Mouse (Mus musculus): Measurements from ENCODE around the gene Tango6. TPM values are rescaled to one million over a fixed set of nuclear protein-coding genes. Genes with fewer than 3 reads are reported as not detected.

The Tango6 gene
- polyA plus RNA-seq, 1 experiment from 2014 or later: 5.8 TPM

GRCm38 (mm10) chr8:106710002-106710401 is 27.1 kb downstream of the Tango6 start:
- Histone ChIP-seq H3K9ac (replicated peaks; ENCODE audit: low read depth, low read length) (no peak overlapping the region), H3K27ac (ENCODE audit: low read depth, low read length) (no peak overlapping the region), H3K4me1 (ENCODE audit: control insufficient read depth, insufficient read depth, low read length) (no peaks in the 10 kb centered on the region), H3K36me3 (ENCODE audit: control insufficient read depth, insufficient read depth, low read length) (no peaks in the 10 kb centered on the region), H3K9me3 (ENCODE audit: control insufficient read depth, low read length) (no peaks in the 10 kb centered on the region), H3K27me3 (ENCODE audit: control insufficient read depth, insufficient read depth, low read length) (no peaks in the 10 kb centered on the region), H3K4me3 (ENCODE audit: low read depth, low read length) (no peak overlapping the region), H3K4me2 (ENCODE audit: low read depth, low read length) (no peak overlapping the region)
- ATAC-seq (ENCODE audit: low read depth): no peak
- 100% methylated on average over 2 of the region's 2 CpGs for WGBS

GRCm38 (mm10) chr8:106712487-106712886 is 29.6 kb downstream of the Tango6 start:
- Histone ChIP-seq H3K27ac (ENCODE audit: low read depth, low read length) (no peak overlapping the region), H3K27me3 (ENCODE audit: control insufficient read depth, insufficient read depth, low read length) (no peaks in the 10 kb centered on the region), H3K4me2 (ENCODE audit: low read depth, low read length) (no peak overlapping the region), H3K9me3 (ENCODE audit: control insufficient read depth, low read length) (no peaks in the 10 kb centered on the region), H3K4me3 (ENCODE audit: low read depth, low read length) (no peak overlapping the region), H3K36me3 (ENCODE audit: control insufficient read depth, insufficient read depth, low read length) (no peaks in the 10 kb centered on the region), H3K4me1 (ENCODE audit: control insufficient read depth, insufficient read depth, low read length) (no peaks in the 10 kb centered on the region), H3K9ac (replicated peaks; ENCODE audit: low read depth, low read length) (no peak overlapping the region)
- ATAC-seq (ENCODE audit: low read depth): no peak
- WGBS: 84% methylated on average over 3 of the region's 3 CpGs

GRCm38 (mm10) chr8:106714297-106714696 is 31.4 kb downstream of the Tango6 start:
- 83% methylated on average over 4 of the region's 4 CpGs for WGBS
- H3K9ac ChIP-seq (replicated peaks; ENCODE audit: low read depth, low read length): no peak overlapping the region
- H3K36me3 ChIP-seq (ENCODE audit: control insufficient read depth, insufficient read depth, low read length): no peaks in the 10 kb centered on the region
- H3K27ac ChIP-seq (ENCODE audit: low read depth, low read length): no peak overlapping the region
- no peak for ATAC-seq (ENCODE audit: low read depth)
- H3K4me2 ChIP-seq (ENCODE audit: low read depth, low read length): no peak overlapping the region
- no peaks in the 10 kb centered on the region for H3K27me3 ChIP-seq (ENCODE audit: control insufficient read depth, insufficient read depth, low read length)
- no peaks in the 10 kb centered on the region for H3K9me3 ChIP-seq (ENCODE audit: control insufficient read depth, low read length)
- no peak overlapping the region for H3K4me3 ChIP-seq (ENCODE audit: low read depth, low read length)
- H3K4me1 ChIP-seq (ENCODE audit: control insufficient read depth, insufficient read depth, low read length): peaks cover 4% of the 10 kb centered on the region; the same call in 1 of the 2 replicates

DNA sequence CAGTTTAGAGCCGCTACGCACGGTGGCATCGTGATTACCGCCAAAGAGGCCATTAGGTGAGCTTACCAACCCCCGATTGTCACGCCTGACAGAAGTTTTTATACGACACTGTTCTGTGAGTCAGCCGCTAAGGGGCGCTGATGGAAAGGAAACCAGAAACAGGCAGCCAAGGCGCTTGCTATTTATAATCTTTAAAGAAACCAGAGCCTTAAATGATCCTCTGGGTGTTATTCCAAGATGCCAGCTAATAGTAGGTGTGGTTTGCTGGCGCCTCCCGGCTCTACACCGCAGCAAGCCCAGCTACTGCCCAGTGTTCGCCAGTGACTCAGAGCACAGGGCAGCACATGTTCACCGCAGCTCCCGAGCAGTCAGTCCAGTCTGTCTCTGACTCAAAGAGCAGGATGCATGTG is 35.2 kb downstream of the Tango6 start:
- H3K4me2 ChIP-seq (ENCODE audit: low read depth, low read length): peak overlapping the region; percentile 38; the same call in 1 of the 2 replicates
- H3K4me1 ChIP-seq (ENCODE audit: control insufficient read depth, insufficient read depth, low read length): peaks cover 4% of the 10 kb centered on the region; the same call in 1 of the 2 replicates
- ATAC-seq (ENCODE audit: low read depth): peak; percentile 66
- no peaks in the 10 kb centered on the region for H3K36me3 ChIP-seq (ENCODE audit: control insufficient read depth, insufficient read depth, low read length)
- no peak overlapping the region for H3K27ac ChIP-seq (ENCODE audit: low read depth, low read length)
- no peak overlapping the region for H3K4me3 ChIP-seq (ENCODE audit: low read depth, low read length)
- WGBS: 18% methylated on average over 17 of the region's 17 CpGs
- H3K9me3 ChIP-seq (ENCODE audit: control insufficient read depth, low read length): no peaks in the 10 kb centered on the region
- H3K27me3 ChIP-seq (ENCODE audit: control insufficient read depth, insufficient read depth, low read length): no peaks in the 10 kb centered on the region
- peak overlapping the region; percentile 41; the same call in 1 of the 2 replicates for H3K9ac ChIP-seq (replicated peaks; ENCODE audit: low read depth, low read length)

- Histone ChIP-seq H3K27ac (ENCODE audit: low read depth, low read length) (no peak overlapping the region), H3K9ac (replicated peaks; ENCODE audit: low read depth, low read length) (no peak overlapping the region), H3K9me3 (ENCODE audit: control insufficient read depth, low read length) (no peaks in the 10 kb centered on the region), H3K4me1 (ENCODE audit: control insufficient read depth, insufficient read depth, low read length) (peaks cover 4% of the 10 kb centered on the region; the same call in 1 of the 2 replicates), H3K4me2 (ENCODE audit: low read depth, low read length) (no peak overlapping the region), H3K4me3 (ENCODE audit: low read depth, low read length) (no peak overlapping the region), H3K36me3 (ENCODE audit: control insufficient read depth, insufficient read depth, low read length) (no peaks in the 10 kb centered on the region), H3K27me3 (ENCODE audit: control insufficient read depth, insufficient read depth, low read length) (no peaks in the 10 kb centered on the region)
- WGBS: 74% methylated on average over 8 of the region's 8 CpGs
- ATAC-seq (ENCODE audit: low read depth): no peak
Measured at GRCm38 (mm10) chr8:106720921-106721320, 38.1 kb downstream of the Tango6 start.

DNA sequence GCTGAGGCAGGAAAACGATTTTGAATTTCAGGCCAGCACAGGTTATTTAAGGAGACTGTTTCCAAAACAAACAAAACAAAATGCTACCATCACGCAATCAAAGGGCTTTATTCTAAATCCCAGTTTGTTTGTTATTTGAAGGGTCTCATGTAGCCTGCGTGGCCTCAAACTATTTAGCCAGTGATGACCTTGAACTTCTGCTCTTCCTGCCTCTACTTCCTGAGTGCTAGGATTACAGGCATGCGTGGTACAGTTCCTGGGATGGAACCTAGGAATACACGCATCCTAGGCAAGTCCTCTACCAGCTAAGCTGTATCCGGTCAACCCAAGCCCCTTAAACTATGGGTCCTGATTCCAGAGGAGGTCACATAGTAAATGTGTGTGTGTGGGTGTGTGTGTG is 39.6 kb downstream of the Tango6 start:
- Histone ChIP-seq H3K4me2 (ENCODE audit: low read depth, low read length) (no peak overlapping the region), H3K27ac (ENCODE audit: low read depth, low read length) (no peak overlapping the region), H3K9ac (replicated peaks; ENCODE audit: low read depth, low read length) (no peak overlapping the region), H3K4me3 (ENCODE audit: low read depth, low read length) (no peak overlapping the region), H3K36me3 (ENCODE audit: control insufficient read depth, insufficient read depth, low read length) (no peaks in the 10 kb centered on the region), H3K9me3 (ENCODE audit: control insufficient read depth, low read length) (no peaks in the 10 kb centered on the region), H3K27me3 (ENCODE audit: control insufficient read depth, insufficient read depth, low read length) (no peaks in the 10 kb centered on the region), H3K4me1 (ENCODE audit: control insufficient read depth, insufficient read depth, low read length) (peaks cover 7% of the 10 kb centered on the region; the same call in 1 of the 2 replicates)
- WGBS: 87% methylated on average over 6 of the region's 6 CpGs
- ATAC-seq (ENCODE audit: low read depth): no peak

DNA sequence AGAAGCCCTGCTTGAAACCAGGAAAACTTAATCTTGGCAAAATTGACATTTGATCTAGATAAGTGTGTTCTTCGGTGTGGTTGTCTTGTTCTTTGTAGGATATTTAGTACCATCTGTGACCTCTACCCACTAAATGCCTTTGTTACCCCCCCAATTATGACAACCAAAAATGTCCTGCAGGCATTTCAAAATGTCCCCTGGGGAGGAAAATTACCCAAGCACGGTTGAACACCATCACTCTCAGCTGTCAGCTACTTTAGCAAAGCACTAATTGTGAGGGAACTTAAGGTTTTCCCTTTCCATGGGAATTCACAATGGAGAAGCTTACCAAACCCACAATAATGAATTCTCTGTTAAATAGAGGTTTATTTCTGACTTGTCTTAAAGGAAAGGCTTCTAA is 41.1 kb downstream of the Tango6 start:
- 12% methylated on average over 2 of the region's 2 CpGs for WGBS

DNA sequence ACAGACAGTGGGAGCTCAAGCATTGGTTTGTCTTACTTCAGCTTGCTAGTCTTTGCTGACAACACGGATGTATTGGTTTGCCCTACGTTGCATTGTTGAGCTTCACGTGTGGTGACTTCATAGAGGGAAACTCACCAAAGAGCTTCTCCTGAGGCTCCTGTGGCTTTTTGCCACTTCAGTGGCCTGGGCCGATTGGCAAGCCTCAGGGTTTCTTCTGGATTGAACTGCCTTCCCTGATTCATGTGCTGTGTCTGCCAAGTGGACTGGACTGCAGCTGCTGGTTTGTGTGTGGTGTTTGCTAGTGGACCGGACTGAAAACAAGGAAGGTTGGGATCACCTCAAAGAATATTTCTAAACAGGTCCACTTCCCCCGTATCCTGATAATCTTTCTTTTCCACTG is 43.7 kb downstream of the Tango6 start:
- no peak overlapping the region for H3K4me2 ChIP-seq (ENCODE audit: low read depth, low read length)
- no peak for ATAC-seq (ENCODE audit: low read depth)
- no peak overlapping the region for H3K9ac ChIP-seq (replicated peaks; ENCODE audit: low read depth, low read length)
- 79% methylated on average over 6 of the region's 6 CpGs for WGBS
- H3K4me1 ChIP-seq (ENCODE audit: control insufficient read depth, insufficient read depth, low read length): peaks cover 6% of the 10 kb centered on the region; the same call in 1 of the 2 replicates
- no peaks in the 10 kb centered on the region for H3K36me3 ChIP-seq (ENCODE audit: control insufficient read depth, insufficient read depth, low read length)
- H3K27ac ChIP-seq (ENCODE audit: low read depth, low read length): no peak overlapping the region
- H3K9me3 ChIP-seq (ENCODE audit: control insufficient read depth, low read length): no peaks in the 10 kb centered on the region
- H3K4me3 ChIP-seq (ENCODE audit: low read depth, low read length): no peak overlapping the region
- H3K27me3 ChIP-seq (ENCODE audit: control insufficient read depth, insufficient read depth, low read length): no peaks in the 10 kb centered on the region

More for the DNA sequence above, 41.1 kb downstream of the Tango6 start:
- Histone ChIP-seq H3K36me3 (ENCODE audit: control insufficient read depth, insufficient read depth, low read length) (no peaks in the 10 kb centered on the region), H3K4me1 (ENCODE audit: control insufficient read depth, insufficient read depth, low read length) (peaks cover 6% of the 10 kb centered on the region; the same call in 1 of the 2 replicates), H3K27me3 (ENCODE audit: control insufficient read depth, insufficient read depth, low read length) (no peaks in the 10 kb centered on the region), H3K27ac (ENCODE audit: low read depth, low read length) (no peak overlapping the region), H3K4me3 (ENCODE audit: low read depth, low read length) (no peak overlapping the region), H3K9me3 (ENCODE audit: control insufficient read depth, low read length) (no peaks in the 10 kb centered on the region), H3K9ac (replicated peaks; ENCODE audit: low read depth, low read length) (no peak overlapping the region), H3K4me2 (ENCODE audit: low read depth, low read length) (no peak overlapping the region)
- no peak for ATAC-seq (ENCODE audit: low read depth)

- Histone ChIP-seq H3K27ac (ENCODE audit: low read depth, low read length) (peak overlapping the region; percentile 63), H3K36me3 (ENCODE audit: control insufficient read depth, insufficient read depth, low read length) (no peaks in the 10 kb centered on the region), H3K9me3 (ENCODE audit: control insufficient read depth, low read length) (no peaks in the 10 kb centered on the region), H3K4me2 (ENCODE audit: low read depth, low read length) (peak overlapping the region; percentile 23), H3K4me3 (ENCODE audit: low read depth, low read length) (0 out of 2 replicates have a peak overlapping the region, but pooled peaks have one; percentile 3), H3K4me1 (ENCODE audit: control insufficient read depth, insufficient read depth, low read length) (peaks cover 6% of the 10 kb centered on the region; the same call in 1 of the 2 replicates), H3K27me3 (ENCODE audit: control insufficient read depth, insufficient read depth, low read length) (no peaks in the 10 kb centered on the region), H3K9ac (replicated peaks; ENCODE audit: low read depth, low read length) (no peak overlapping the region; the same call in 1 of the 2 replicates)
- 13% methylated on average over 16 of the region's 16 CpGs for WGBS
- peak; percentile 80 for ATAC-seq (ENCODE audit: low read depth)
Measured at GRCm38 (mm10) chr8:106727241-106727835, 44.5 kb downstream of the Tango6 start.
